Mouse (Mus musculus) embryonic fibroblast, embryonic 13.5 days (primary cell): ENCODE data around the gene Hoxa2. TPM values are rescaled to one million over a fixed set of nuclear protein-coding genes. Genes with fewer than 3 reads are reported as not detected.

Experiments
- H3K27ac ChIP-seq: 2 replicates; pipeline ENCODE4 v1.5.1; 2012; ENCODE audit warnings: low read length, control low read depth, inconsistent platforms; ENCODE audit not compliant: insufficient read depth
- H3K4me1 ChIP-seq: 2 replicates; pipeline ENCODE4 v1.6.1; 2011; ENCODE audit warnings: low read length; ENCODE audit not compliant: control insufficient read depth, insufficient read depth
- H3K4me3 ChIP-seq: 2 replicates; pipeline ENCODE4 v1.5.1; 2011; ENCODE audit warnings: mild to moderate bottlenecking, control low read depth, low read length; ENCODE audit not compliant: insufficient read depth
- CTCF ChIP-seq: IDR thresholded peaks from 2 replicates; pipeline ENCODE4 v1.5.1; 2011; ENCODE audit warnings: mild to moderate bottlenecking, control low read depth, low read length, moderate library complexity, borderline replicate concordance; ENCODE audit not compliant: insufficient read depth
- POLR2A ChIP-seq: IDR thresholded peaks from 2 replicates; pipeline ENCODE4 v1.6.1; 2011; ENCODE audit warnings: low read depth, mild to moderate bottlenecking, control low read depth, low read length, moderate library complexity
- polyA plus RNA-seq: library from polyadenylated mRNA; stranded (reverse); fragments of >200 nt; gene quantifications from 2 replicates; pipeline ENCODE4 v1.2.4, GENCODE M21; 2011; ENCODE audit warnings: low read depth; ENCODE audit not compliant: missing spikeins, insufficient read length

Hoxa2 gene
- polyA plus RNA-seq, 1 experiment: 4.8 TPM

GRCm38 (mm10) chr6:52180213-52180710 is 15.6 kb upstream of the Hoxa2 start:
- 0 out of 2 replicates have a peak, but pooled peaks have one; percentile 17 for TF ChIP-seq POLR2A
- no peak for TF ChIP-seq CTCF
- Histone ChIP-seq H3K27ac (peak overlapping the region; percentile 64), H3K4me1 (peaks cover 2% of the 10 kb centered on the region; the same call in 1 of the 2 replicates), H3K4me3 (peak overlapping the region; percentile 45)

- Histone ChIP-seq H3K27ac (peak overlapping the region; percentile 10; the same call in 1 of the 2 replicates), H3K4me3 (peak overlapping the region; percentile 45), H3K4me1 (peaks cover 2% of the 10 kb centered on the region; the same call in 1 of the 2 replicates)
- TF ChIP-seq CTCF (no peak), POLR2A (no peak)
Measured at GRCm38 (mm10) chr6:52179690-52180089, 15.1 kb upstream of the Hoxa2 start.

- Histone ChIP-seq H3K27ac (peak overlapping the region; percentile 68), H3K4me1 (peaks cover 2% of the 10 kb centered on the region; the same call in 1 of the 2 replicates), H3K4me3 (peak overlapping the region; percentile 45)
- TF ChIP-seq POLR2A (no peak), CTCF (no peak)
Measured at GRCm38 (mm10) chr6:52178918-52179665, 14.5 kb upstream of the Hoxa2 start.

- peaks cover 2% of the 10 kb centered on the region; the same call in 1 of the 2 replicates for H3K4me1 ChIP-seq
- TF ChIP-seq CTCF (no peak), POLR2A (no peak)
- H3K4me3 ChIP-seq: peak overlapping the region; percentile 48
- H3K27ac ChIP-seq: peak overlapping the region; percentile 68
Measured at GRCm38 (mm10) chr6:52177806-52178205, 13.2 kb upstream of the Hoxa2 start.

- H3K4me3 ChIP-seq: peak within 1 kb of the TSS; percentile 48
- TF ChIP-seq POLR2A (peak; percentile 37; the same call in 1 of the 2 replicates), CTCF (no peak)
- H3K4me1 ChIP-seq: peaks cover 2% of the 10 kb centered on the region; the same call in 1 of the 2 replicates
- H3K27ac ChIP-seq: peak within 1 kb of the TSS; percentile 81
Measured at GRCm38 (mm10) chr6:52177061-52177735, 12.6 kb upstream of the Hoxa2 start, which contains the start of gene 5730596B20Rik. Gene 5730596B20Rik (plus strand): TSS chr6:52177498.

- Histone ChIP-seq H3K27ac (peak overlapping the region; percentile 81), H3K4me3 (peak overlapping the region; percentile 48), H3K4me1 (peaks cover 2% of the 10 kb centered on the region; the same call in 1 of the 2 replicates)
- TF ChIP-seq POLR2A: no peak
- TF ChIP-seq CTCF: no peak
Measured at GRCm38 (mm10) chr6:52176391-52176790, 11.8 kb upstream of the Hoxa2 start.

GRCm38 (mm10) chr6:52175864-52176263 is 11.2 kb upstream of the Hoxa2 start:
- Histone ChIP-seq H3K4me3 (peak overlapping the region; percentile 48), H3K27ac (peak overlapping the region; percentile 81), H3K4me1 (peaks cover 8% of the 10 kb centered on the region)
- TF ChIP-seq CTCF (no peak), POLR2A (no peak)

GRCm38 (mm10) chr6:52174968-52175751 is 10.5 kb upstream of the Hoxa2 start:
- H3K4me1 ChIP-seq: peaks cover 8% of the 10 kb centered on the region
- TF ChIP-seq CTCF (no peak), POLR2A (no peak)
- H3K4me3 ChIP-seq: peak overlapping the region; percentile 48
- H3K27ac ChIP-seq: peak overlapping the region; percentile 39

- TF ChIP-seq CTCF: no peak
- TF ChIP-seq POLR2A: no peak
- Histone ChIP-seq H3K4me3 (no peak overlapping the region), H3K4me1 (peaks cover 8% of the 10 kb centered on the region), H3K27ac (peak overlapping the region; percentile 90; the same call in 1 of the 2 replicates)
Measured at GRCm38 (mm10) chr6:52173648-52174047, 9.0 kb upstream of the Hoxa2 start.
